Mouse (Mus musculus): Measurements from ENCODE around the gene Fbxo40. TPM values are rescaled to one million over a fixed set of nuclear protein-coding genes. Genes with fewer than 3 reads are reported as not detected.

Fbxo40 gene
- polyA plus RNA-seq, 2 experiments = 0.26 to 0.44 TPM

GRCm38 (mm10) chr16:36921980-36922379 is 68.3 kb downstream of the Fbxo40 start:
- Histone ChIP-seq H3K36me3 (ENCODE audit: control insufficient read depth, insufficient read depth, low read length) (peaks cover 86% of the 10 kb centered on the region), H3K4me3 (replicated peaks; ENCODE audit: low read length) (no peak overlapping the region), H3K4me2 (replicated peaks; ENCODE audit: low read depth, low read length, severe bottlenecking) (no peak overlapping the region), H3K27ac (replicated peaks; ENCODE audit: low read depth, low read length) (no peak overlapping the region), H3K4me1 (ENCODE audit: control insufficient read depth, insufficient read depth, low read length) (no peaks in the 10 kb centered on the region), H3K9me3 (ENCODE audit: control insufficient read depth, low read length) (no peaks in the 10 kb centered on the region), H3K9ac (ENCODE audit: low read depth, low read length, severe bottlenecking) (no peak overlapping the region), H3K27me3 (ENCODE audit: control insufficient read depth, insufficient read depth, low read length) (no peaks in the 10 kb centered on the region)
- TF ChIP-seq POLR2A (IDR thresholded peaks at IDR 0.05; ENCODE audit: borderline replicate concordance, extremely low read depth, insufficient read depth, insufficient read length) = no peak
- ATAC-seq (ENCODE audit: low FRiP score, low read depth) = no peak
- 86% methylated on average over 6 of the region's 6 CpGs for WGBS
- no peak for DNase-seq (ENCODE audit: low spot score)

- H3K4me1 ChIP-seq (ENCODE audit: control insufficient read depth, insufficient read depth, low read length) = no peaks in the 10 kb centered on the region
- H3K4me3 ChIP-seq (replicated peaks; ENCODE audit: low read length) = no peak overlapping the region
- no peak for DNase-seq (ENCODE audit: low spot score)
- TF ChIP-seq POLR2A (IDR thresholded peaks at IDR 0.05; ENCODE audit: borderline replicate concordance, extremely low read depth, insufficient read depth, insufficient read length) = no peak
- H3K9ac ChIP-seq (ENCODE audit: low read depth, low read length, severe bottlenecking) = no peak overlapping the region
- H3K9me3 ChIP-seq (ENCODE audit: control insufficient read depth, low read length) = no peaks in the 10 kb centered on the region
- H3K4me2 ChIP-seq (replicated peaks; ENCODE audit: low read depth, low read length, severe bottlenecking) = no peak overlapping the region
- no peaks in the 10 kb centered on the region for H3K27me3 ChIP-seq (ENCODE audit: control insufficient read depth, insufficient read depth, low read length)
- no peak for ATAC-seq (ENCODE audit: low FRiP score, low read depth)
- 91% methylated on average over 8 of the region's 8 CpGs for WGBS
- H3K36me3 ChIP-seq (ENCODE audit: control insufficient read depth, insufficient read depth, low read length) = peaks cover 86% of the 10 kb centered on the region
- H3K27ac ChIP-seq (replicated peaks; ENCODE audit: low read depth, low read length) = no peak overlapping the region
These were observed 69.1 kb downstream of the Fbxo40 start for GRCm38 (mm10) chr16:36921067-36921613.

- Histone ChIP-seq H3K9me3 (ENCODE audit: control insufficient read depth, low read length) (no peaks in the 10 kb centered on the region), H3K27me3 (ENCODE audit: control insufficient read depth, insufficient read depth, low read length) (no peaks in the 10 kb centered on the region), H3K4me1 (ENCODE audit: control insufficient read depth, insufficient read depth, low read length) (no peaks in the 10 kb centered on the region), H3K36me3 (ENCODE audit: control insufficient read depth, insufficient read depth, low read length) (peaks cover 87% of the 10 kb centered on the region), H3K27ac (replicated peaks; ENCODE audit: low read depth, low read length) (no peak overlapping the region), H3K4me2 (replicated peaks; ENCODE audit: low read depth, low read length, severe bottlenecking) (no peak overlapping the region), H3K9ac (ENCODE audit: low read depth, low read length, severe bottlenecking) (no peak overlapping the region), H3K4me3 (replicated peaks; ENCODE audit: low read length) (no peak overlapping the region)
- WGBS = 95% methylated on average over 3 of the region's 3 CpGs
- DNase-seq (ENCODE audit: low spot score) = no peak
- no peak for ATAC-seq (ENCODE audit: low FRiP score, low read depth)
- TF ChIP-seq POLR2A (IDR thresholded peaks at IDR 0.05; ENCODE audit: borderline replicate concordance, extremely low read depth, insufficient read depth, insufficient read length) = no peak
These were observed 69.9 kb downstream of the Fbxo40 start for GRCm38 (mm10) chr16:36920410-36920809.

GRCm38 (mm10) chr16:36918505-36918904 is 71.8 kb downstream of the Fbxo40 start:
- ATAC-seq (ENCODE audit: low FRiP score, low read depth) (no peak), DNase-seq (ENCODE audit: low spot score) (no peak)
- no peak for TF ChIP-seq POLR2A (IDR thresholded peaks at IDR 0.05; ENCODE audit: borderline replicate concordance, extremely low read depth, insufficient read depth, insufficient read length)
- no peak overlapping the region for H3K4me3 ChIP-seq (replicated peaks; ENCODE audit: low read length)
- WGBS = 96% methylated on average over 10 of the region's 10 CpGs
- H3K27me3 ChIP-seq (ENCODE audit: control insufficient read depth, insufficient read depth, low read length) = no peaks in the 10 kb centered on the region
- H3K4me2 ChIP-seq (replicated peaks; ENCODE audit: low read depth, low read length, severe bottlenecking) = no peak overlapping the region
- H3K9ac ChIP-seq (ENCODE audit: low read depth, low read length, severe bottlenecking) = no peak overlapping the region
- no peak overlapping the region for H3K27ac ChIP-seq (replicated peaks; ENCODE audit: low read depth, low read length)
- H3K4me1 ChIP-seq (ENCODE audit: control insufficient read depth, insufficient read depth, low read length) = no peaks in the 10 kb centered on the region
- peaks cover 88% of the 10 kb centered on the region for H3K36me3 ChIP-seq (ENCODE audit: control insufficient read depth, insufficient read depth, low read length)
- no peaks in the 10 kb centered on the region for H3K9me3 ChIP-seq (ENCODE audit: control insufficient read depth, low read length)

GRCm38 (mm10) chr16:36914195-36914594 is 76.1 kb downstream of the Fbxo40 start:
- Histone ChIP-seq H3K4me1 (ENCODE audit: control insufficient read depth, insufficient read depth, low read length) (no peaks in the 10 kb centered on the region), H3K27me3 (ENCODE audit: control insufficient read depth, insufficient read depth, low read length) (no peaks in the 10 kb centered on the region), H3K4me2 (replicated peaks; ENCODE audit: low read depth, low read length, severe bottlenecking) (no peak overlapping the region), H3K36me3 (ENCODE audit: control insufficient read depth, insufficient read depth, low read length) (peaks cover 79% of the 10 kb centered on the region), H3K27ac (replicated peaks; ENCODE audit: low read depth, low read length) (no peak overlapping the region), H3K4me3 (replicated peaks; ENCODE audit: low read length) (no peak overlapping the region), H3K9me3 (ENCODE audit: control insufficient read depth, low read length) (no peaks in the 10 kb centered on the region), H3K9ac (ENCODE audit: low read depth, low read length, severe bottlenecking) (no peak overlapping the region)
- WGBS = 75% methylated on average over 5 of the region's 5 CpGs
- DNase-seq (ENCODE audit: low spot score) (no peak), ATAC-seq (ENCODE audit: low FRiP score, low read depth) (0 out of 2 replicates have a peak, but pooled peaks have one; percentile 23)
- TF ChIP-seq POLR2A (IDR thresholded peaks at IDR 0.05; ENCODE audit: borderline replicate concordance, extremely low read depth, insufficient read depth, insufficient read length) = no peak

Other genes with a start within 250 kb of the Fbxo40 start
- gene Slc15a2, start 205.5 kb downstream of the Fbxo40 start, polyA plus RNA-seq (2012; rRNA removed) = 4.2 and 15.3 TPM in 2 replicates
- 2.9 and 6.9 TPM in 2 replicates for gene Slc15a2, start 205.5 kb downstream of the Fbxo40 start, polyA plus RNA-seq (2014; fragmentation: Nextera tagmentation; extraction: Ambion mirVana)
- 17.5 and 26.7 TPM in 2 replicates for gene Iqcb1, start 162.1 kb downstream of the Fbxo40 start, polyA plus RNA-seq (2012; rRNA removed)
- gene Iqcb1, start 162.1 kb downstream of the Fbxo40 start, polyA plus RNA-seq (2014; fragmentation: Nextera tagmentation; extraction: Ambion mirVana) = 39.9 and 43.8 TPM in 2 replicates
- 1.4 and 2.4 TPM in 2 replicates for gene Eaf2, start 115.5 kb downstream of the Fbxo40 start, polyA plus RNA-seq (2012; rRNA removed)
- 4.8 and 6.8 TPM in 2 replicates for gene Eaf2, start 115.5 kb downstream of the Fbxo40 start, polyA plus RNA-seq (2014; fragmentation: Nextera tagmentation; extraction: Ambion mirVana)
- 52.4 and 82.1 TPM in 2 replicates for gene Golgb1, start 115.3 kb downstream of the Fbxo40 start, polyA plus RNA-seq (2012; rRNA removed)
- gene Golgb1, start 115.3 kb downstream of the Fbxo40 start, polyA plus RNA-seq (2014; fragmentation: Nextera tagmentation; extraction: Ambion mirVana) = 123 TPM in 2 replicates
- 5.3 and 7.7 TPM in 2 replicates for gene Hcls1, start 55.5 kb downstream of the Fbxo40 start, polyA plus RNA-seq (2012; rRNA removed)
- 2.3 and 3.3 TPM in 2 replicates for gene Hcls1, start 55.5 kb downstream of the Fbxo40 start, polyA plus RNA-seq (2014; fragmentation: Nextera tagmentation; extraction: Ambion mirVana)
- 5.5 and 6.5 TPM in 2 replicates for gene Polq, start 21.3 kb upstream of the Fbxo40 start, polyA plus RNA-seq (2012; rRNA removed)
- gene Polq, start 21.3 kb upstream of the Fbxo40 start, polyA plus RNA-seq (2014; fragmentation: Nextera tagmentation; extraction: Ambion mirVana) = 5.5 and 6.1 TPM in 2 replicates